Mouse (Mus musculus): ENCODE measurements around the gene Ranbp3.

DNA sequence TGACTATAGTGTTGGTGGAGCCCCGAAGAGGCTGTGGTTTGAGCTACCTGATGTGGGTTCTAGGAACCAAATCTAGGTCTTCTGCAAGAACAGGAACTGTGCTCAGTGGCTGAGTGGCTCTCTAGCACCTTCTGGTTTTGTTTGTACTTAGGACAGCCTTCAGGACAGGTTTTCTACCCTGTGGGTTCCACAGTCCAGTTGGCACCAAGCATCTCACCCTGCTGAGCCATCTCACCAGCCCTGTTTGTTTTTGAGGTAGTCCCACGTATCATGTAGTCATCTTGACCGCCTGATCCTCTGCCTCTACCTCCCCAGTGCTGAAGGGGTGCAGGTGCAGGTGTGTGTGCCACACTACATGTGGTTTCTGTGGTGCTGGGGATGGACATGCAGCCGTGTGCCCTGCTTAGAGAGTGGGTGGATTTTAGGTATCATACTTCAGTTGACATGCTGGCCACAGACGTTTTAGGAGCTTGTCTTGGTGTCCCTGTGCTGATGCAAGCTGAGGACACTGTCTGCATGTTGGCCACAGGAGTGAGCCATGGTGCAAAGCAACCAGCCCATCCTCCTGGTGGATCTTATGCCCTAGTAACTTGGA, 10.5 kb downstream of the Ranbp3 start:
- no peak for TF ChIP-seq CTCF (IDR thresholded peaks at IDR 0.05; ENCODE audit: insufficient read depth, low read length)
- no peak for TF ChIP-seq POLR2A (IDR thresholded peaks at IDR 0.05; ENCODE audit: borderline replicate concordance, extremely low read depth, low read depth, low read length)
